Mouse (Mus musculus): ENCODE measurements around the gene Crhr1. TPM values are rescaled to one million over a fixed set of nuclear protein-coding genes. Genes with fewer than 3 reads are reported as not detected.
"Not testable (repeated sequence)": the region's sequence is repeated elsewhere in the genome, so short reads cannot be mapped to it uniquely, and the experiment has no call there.

The Crhr1 gene
- polyA plus RNA-seq, 1 experiment from 2014 or later = not detected

DNA sequence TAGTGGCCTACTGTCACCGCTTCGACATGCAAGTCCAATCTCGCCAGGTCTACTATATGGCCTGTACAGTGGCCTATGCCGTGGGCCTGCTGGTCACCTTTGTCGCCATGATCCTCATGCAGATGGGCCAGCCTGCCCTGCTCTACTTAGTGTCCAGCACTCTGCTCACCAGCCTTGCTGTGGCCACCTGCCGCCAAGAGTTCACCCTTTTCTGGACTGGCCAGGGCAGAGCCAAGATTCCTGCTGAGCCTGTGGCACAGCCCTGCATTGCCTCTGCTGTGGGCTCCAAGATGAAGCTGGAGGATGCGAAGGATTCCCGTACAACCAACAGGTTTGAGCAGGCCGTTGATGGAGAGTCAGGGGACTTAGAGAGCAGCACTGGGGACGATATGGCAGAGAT lies 55.1 kb downstream of the Crhr1 start:
- H3K27me3 ChIP-seq = peaks cover 24% of the 10 kb centered on the region
- no peak for TF ChIP-seq CTCF (IDR thresholded peaks at IDR 0.05)
- in situ Hi-C loops (cut with MboI; ENCODE audit: low pct_unique_long_range_greater_than_20kb) = loop anchor here (25.0 kb wide), 1 partner anchor 425 kb away; the partner anchor contains the start of gene Wnt3
- ATAC-seq = no peak
- ChIA-PET CTCF (no interaction called here), POLR2A (no interaction called here)
- no peak for DNase-seq (ENCODE audit: low read depth, low spot score)

DNA sequence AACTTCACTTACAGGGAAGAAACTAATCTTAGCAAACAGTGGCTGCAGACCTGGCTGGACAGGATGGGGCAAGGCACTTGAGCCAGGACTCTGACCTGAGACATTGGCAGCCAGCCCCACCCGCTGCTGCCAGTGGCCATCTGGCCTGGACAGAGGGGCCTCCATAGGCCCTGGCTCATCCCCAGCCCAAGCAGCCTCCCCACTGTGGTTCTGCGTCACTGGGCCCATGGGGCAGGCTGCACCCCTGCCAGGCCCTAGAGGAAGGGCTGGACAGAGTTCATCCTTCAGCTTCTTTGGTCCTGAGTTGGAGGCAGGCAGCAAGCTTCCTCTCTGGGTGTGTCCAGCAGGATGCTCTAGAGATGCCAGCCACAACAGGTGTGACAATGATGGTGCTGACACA lies 57.4 kb downstream of the Crhr1 start:
- ATAC-seq = no peak
- ChIA-PET CTCF (no interaction called here), POLR2A (no interaction called here)
- in situ Hi-C loops (cut with MboI; ENCODE audit: low pct_unique_long_range_greater_than_20kb) = loop anchor here (25.0 kb wide), 1 partner anchor 428 kb away; the partner anchor contains the start of gene Wnt3
- no peak for TF ChIP-seq CTCF (IDR thresholded peaks at IDR 0.05)
- H3K27me3 ChIP-seq = peaks cover 24% of the 10 kb centered on the region
- no peak for DNase-seq (ENCODE audit: low read depth, low spot score)

DNA sequence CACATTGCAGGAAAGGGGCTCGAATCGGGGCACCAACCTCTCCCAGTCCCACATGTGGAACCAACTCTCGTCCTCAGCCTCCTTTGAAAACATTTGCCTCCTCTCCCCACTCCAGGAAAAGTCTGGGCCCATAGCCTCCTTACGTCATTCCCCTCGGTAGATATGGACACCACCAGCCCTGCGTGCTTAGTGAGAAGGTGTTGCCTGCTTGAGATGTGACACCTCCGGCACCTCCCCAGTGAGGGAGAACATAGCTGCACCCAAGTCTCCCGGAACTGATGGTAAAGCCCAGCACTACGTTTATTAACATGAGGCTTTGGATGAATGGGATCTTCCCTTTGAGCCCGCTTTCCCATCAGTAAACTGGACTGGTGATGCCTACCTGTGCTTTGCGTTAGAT lies 62.7 kb downstream of the Crhr1 start:
- no peak for TF ChIP-seq CTCF (IDR thresholded peaks at IDR 0.05)
- ChIA-PET CTCF (interaction anchor here (1.6 kb wide), 1 partner anchor 189 kb away, joined by 3 read pairs; no protein-coding TSS in a partner anchor), POLR2A (no interaction called here)
- peaks cover 12% of the 10 kb centered on the region for H3K27me3 ChIP-seq
- DNase-seq (ENCODE audit: low read depth, low spot score) (no peak), ATAC-seq (no peak)
- in situ Hi-C loops (cut with MboI; ENCODE audit: low pct_unique_long_range_greater_than_20kb) = loop anchor here (25.0 kb wide), 1 partner anchor 433 kb away; the partner anchor contains the start of gene Wnt3

DNA sequence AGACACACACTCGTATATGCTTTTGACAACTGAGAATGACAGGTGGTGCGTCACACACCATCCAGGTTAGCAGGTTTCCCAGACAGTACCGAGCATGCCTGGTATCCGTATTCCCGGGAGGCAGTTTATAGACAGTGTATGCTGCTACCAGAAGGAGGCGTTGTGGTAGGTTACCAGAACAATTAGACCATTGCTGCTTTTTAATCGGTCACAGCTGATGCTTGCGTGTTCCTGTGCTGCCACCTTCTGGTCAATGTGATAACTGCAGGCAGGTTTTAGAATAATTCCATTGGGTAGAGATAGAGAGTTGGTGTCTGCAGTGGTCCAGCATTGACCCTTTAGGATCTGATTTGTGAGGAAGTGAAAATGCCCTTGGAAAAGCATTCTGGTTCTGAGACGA lies 63.1 kb downstream of the Crhr1 start:
- ATAC-seq (peak; percentile 35), DNase-seq (ENCODE audit: low read depth, low spot score) (peak; percentile 31)
- peaks cover 12% of the 10 kb centered on the region for H3K27me3 ChIP-seq
- TF ChIP-seq CTCF (IDR thresholded peaks at IDR 0.05) = peak; percentile 88
- ChIA-PET CTCF (interaction anchor here (1.6 kb wide), 1 partner anchor 189 kb away, joined by 3 read pairs; no protein-coding TSS in a partner anchor), POLR2A (no interaction called here)
- in situ Hi-C loops (cut with MboI; ENCODE audit: low pct_unique_long_range_greater_than_20kb) = loop anchor here (25.0 kb wide), 1 partner anchor 433 kb away; the partner anchor contains the start of gene Wnt3

DNA sequence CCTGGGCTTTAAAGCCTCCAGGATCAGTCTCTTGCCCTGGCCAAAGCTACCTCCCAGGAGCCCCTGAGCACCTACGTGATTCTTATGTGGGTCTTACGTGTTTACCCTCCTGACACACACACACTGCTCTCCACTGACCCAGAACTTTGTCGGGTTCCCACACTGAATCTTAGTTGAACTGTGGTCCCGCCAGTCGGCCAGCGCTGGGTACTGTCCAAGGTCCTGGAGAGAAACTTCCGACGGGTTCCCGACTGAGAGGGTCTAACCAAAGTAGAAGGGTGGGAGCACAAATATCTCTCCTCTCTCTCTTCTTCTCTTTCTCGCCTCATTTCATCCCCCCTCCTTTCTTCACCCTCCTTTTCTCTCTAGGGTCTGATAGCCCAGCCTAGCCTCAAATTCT lies 65.2 kb downstream of the Crhr1 start:
- DNase-seq (ENCODE audit: low read depth, low spot score) (no peak), ATAC-seq (no peak)
- ChIA-PET POLR2A (interaction anchor here (0.9 kb wide), 1 partner anchor 33 kb away, joined by 3 read pairs; the partner anchor contains the start of gene Mapt), CTCF (interaction anchor here (1.1 to 1.4 kb wide), 3 partner anchors 32 to 215 kb away, joined by 3 read pairs; no protein-coding TSS in a partner anchor)
- peaks cover 5% of the 10 kb centered on the region for H3K27me3 ChIP-seq
- in situ Hi-C loops (cut with MboI; ENCODE audit: low pct_unique_long_range_greater_than_20kb) = loop anchor here (25.0 kb wide), 1 partner anchor 436 kb away; the partner anchor contains the start of gene Wnt3
- no peak for TF ChIP-seq CTCF (IDR thresholded peaks at IDR 0.05)

DNA sequence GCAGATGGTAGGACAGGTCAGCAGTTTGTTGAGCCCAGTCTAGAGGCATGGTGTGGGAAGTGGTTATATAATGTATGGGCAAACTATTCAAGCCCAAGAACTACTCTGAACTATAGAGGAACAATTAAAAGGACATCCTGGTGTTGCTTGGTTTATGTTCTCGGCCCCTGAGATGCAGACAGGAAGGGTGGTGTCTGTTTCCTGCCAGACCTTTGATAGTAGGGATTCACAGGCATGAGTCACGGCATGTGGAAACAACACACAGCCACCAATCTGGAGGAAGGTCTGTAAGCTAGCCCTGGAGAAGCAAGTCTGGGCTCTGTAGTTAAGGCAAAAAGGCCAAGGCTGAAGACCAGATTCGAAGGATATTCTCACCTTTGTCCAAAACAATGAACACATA lies 70.6 kb downstream of the Crhr1 start:
- no peak for TF ChIP-seq CTCF (IDR thresholded peaks at IDR 0.05)
- ATAC-seq (no peak), DNase-seq (ENCODE audit: low read depth, low spot score) (no peak)
- in situ Hi-C loops (cut with MboI; ENCODE audit: low pct_unique_long_range_greater_than_20kb) = no loop called here
- H3K27me3 ChIP-seq = peaks cover 5% of the 10 kb centered on the region
- ChIA-PET POLR2A (no interaction called here), CTCF (no interaction called here)

DNA sequence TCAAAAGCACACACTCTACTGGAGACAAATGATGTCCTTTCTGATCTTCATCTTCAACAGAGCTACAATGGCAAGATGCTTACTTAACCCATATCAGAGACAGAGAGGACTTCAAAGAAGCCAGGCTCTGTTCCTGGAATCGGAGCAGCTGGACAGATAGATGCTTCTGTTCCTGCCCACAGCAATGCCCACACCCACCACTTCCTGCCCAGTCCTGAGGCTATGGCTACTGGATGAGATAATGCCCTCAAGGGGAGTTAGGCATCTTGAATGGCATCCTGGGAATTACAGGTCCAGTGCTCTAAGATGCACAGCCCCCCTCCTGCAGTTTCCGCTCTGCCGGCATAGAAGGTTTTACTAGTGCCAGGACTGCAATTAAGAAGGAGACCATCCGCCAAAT lies 73.9 kb downstream of the Crhr1 start:
- no peak for TF ChIP-seq CTCF (IDR thresholded peaks at IDR 0.05)
- H3K27me3 ChIP-seq = no peaks in the 10 kb centered on the region
- ChIA-PET POLR2A (no interaction called here), CTCF (interaction anchor here (0.7 to 1.4 kb wide), 4 partner anchors 10 to 250 kb away, joined by 3 to 9 read pairs (median 4); no protein-coding TSS in a partner anchor)
- ATAC-seq = peak; percentile 84
- DNase-seq (ENCODE audit: low read depth, low spot score) = peak; percentile 27
- in situ Hi-C loops (cut with MboI; ENCODE audit: low pct_unique_long_range_greater_than_20kb) = no loop called here

DNA sequence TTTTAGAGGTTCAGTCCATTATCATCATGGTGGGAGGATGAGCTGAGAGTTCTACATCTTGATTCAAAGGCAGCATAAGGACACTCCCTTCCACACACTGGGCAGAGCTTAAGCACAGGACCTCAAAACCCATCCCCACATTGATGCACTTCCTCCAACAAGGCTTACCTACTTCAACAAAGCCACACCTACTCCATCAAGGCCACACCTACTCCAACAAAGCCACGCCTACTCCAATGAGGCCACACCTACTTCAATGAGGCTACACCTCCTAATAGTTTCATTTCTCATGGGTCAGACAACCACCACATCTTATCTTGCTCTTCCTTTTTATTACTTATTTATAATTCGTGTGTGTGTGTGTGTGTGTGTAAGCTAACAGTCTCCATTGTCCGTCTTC lies 76.4 kb downstream of the Crhr1 start:
- DNase-seq (ENCODE audit: low read depth, low spot score) (no peak), ATAC-seq (no peak)
- TF ChIP-seq CTCF (IDR thresholded peaks at IDR 0.05) = no peak
- no peaks in the 10 kb centered on the region for H3K27me3 ChIP-seq
- CTCF ChIA-PET = no interaction called here
- POLR2A ChIA-PET = interaction anchor here (0.6 kb wide), 1 partner anchor 57 kb away, joined by 4 read pairs; no protein-coding TSS in a partner anchor
- in situ Hi-C loops (cut with MboI; ENCODE audit: low pct_unique_long_range_greater_than_20kb) = no loop called here

DNA sequence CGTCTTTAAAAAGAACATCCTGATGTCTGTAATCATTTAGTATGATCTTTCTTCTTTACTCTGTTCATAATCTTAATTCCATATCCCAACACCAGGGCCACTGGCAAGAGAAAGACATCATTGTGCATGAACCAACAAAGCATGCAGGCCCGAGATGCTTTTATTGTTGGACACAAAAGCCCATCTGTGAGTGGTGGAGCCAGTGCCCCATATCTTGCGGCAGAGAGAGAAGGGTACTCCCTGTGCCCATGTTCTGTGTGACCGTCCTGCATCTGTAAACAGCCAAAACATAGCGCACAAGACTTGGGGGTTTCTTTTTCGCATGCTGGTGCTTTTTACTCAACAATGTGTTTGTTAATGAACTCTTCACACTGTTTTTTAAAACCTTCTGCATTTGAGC lies 78.6 kb downstream of the Crhr1 start:
- in situ Hi-C loops (cut with MboI; ENCODE audit: low pct_unique_long_range_greater_than_20kb) = no loop called here
- ATAC-seq (no peak), DNase-seq (ENCODE audit: low read depth, low spot score) (no peak)
- no peak for TF ChIP-seq CTCF (IDR thresholded peaks at IDR 0.05)
- CTCF ChIA-PET = no interaction called here
- POLR2A ChIA-PET = no interaction called here
- H3K27me3 ChIP-seq = no peaks in the 10 kb centered on the region

DNA sequence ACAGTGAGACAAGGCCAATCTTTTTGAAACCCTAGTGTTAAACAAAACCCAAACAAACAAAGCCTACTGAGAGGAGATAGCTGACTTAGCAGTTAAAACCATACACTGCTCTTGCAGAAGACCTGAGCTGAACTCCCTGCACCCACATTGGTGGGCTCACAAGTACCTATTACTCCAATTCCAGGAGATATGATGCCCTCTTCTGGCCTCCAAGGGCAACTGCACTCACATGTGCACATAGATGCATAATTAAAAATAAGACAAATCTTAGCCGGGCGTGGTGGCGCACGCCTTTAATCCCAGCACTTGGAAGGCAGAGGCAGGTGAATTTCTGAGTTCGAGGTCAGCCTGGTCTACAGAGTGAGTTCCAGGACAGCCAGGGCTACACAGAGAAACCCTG lies 81.5 kb downstream of the Crhr1 start:
- H3K27me3 ChIP-seq; in situ Hi-C loops (cut with MboI; ENCODE audit: low pct_unique_long_range_greater_than_20kb); CTCF ChIA-PET; DNase-seq (ENCODE audit: low read depth, low spot score); ATAC-seq: not testable (repeated sequence)
- TF ChIP-seq CTCF (IDR thresholded peaks at IDR 0.05) = peak; percentile 33
- POLR2A ChIA-PET = interaction anchor here (1.1 kb wide), 1 partner anchor 19 kb away, joined by 3 read pairs; no protein-coding TSS in a partner anchor

DNA sequence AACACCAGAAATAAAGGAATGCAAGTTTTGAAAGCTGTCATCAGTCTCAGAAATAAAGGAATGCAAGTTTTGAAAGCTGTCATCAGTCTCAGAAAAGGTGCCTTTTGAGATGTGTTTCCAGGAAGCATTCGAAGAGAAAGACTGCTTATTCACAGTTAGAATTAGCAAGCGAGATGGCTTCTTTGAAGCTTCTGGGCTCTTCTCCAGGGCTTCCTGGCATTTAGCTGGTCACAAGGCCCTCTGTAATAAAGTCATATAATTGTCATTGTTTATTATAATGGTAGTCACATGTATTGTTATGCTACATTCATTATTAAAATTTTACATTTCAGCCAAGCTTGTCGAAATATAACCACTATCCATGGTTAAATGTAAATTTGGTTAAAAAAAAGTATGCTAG lies 85.4 kb downstream of the Crhr1 start:
- TF ChIP-seq CTCF (IDR thresholded peaks at IDR 0.05) = no peak
- ChIA-PET POLR2A (no interaction called here), CTCF (no interaction called here)
- no peak for DNase-seq (ENCODE audit: low read depth, low spot score)
- H3K27me3 ChIP-seq = no peaks in the 10 kb centered on the region
- in situ Hi-C loops (cut with MboI; ENCODE audit: low pct_unique_long_range_greater_than_20kb) = no loop called here
- no peak for ATAC-seq

DNA sequence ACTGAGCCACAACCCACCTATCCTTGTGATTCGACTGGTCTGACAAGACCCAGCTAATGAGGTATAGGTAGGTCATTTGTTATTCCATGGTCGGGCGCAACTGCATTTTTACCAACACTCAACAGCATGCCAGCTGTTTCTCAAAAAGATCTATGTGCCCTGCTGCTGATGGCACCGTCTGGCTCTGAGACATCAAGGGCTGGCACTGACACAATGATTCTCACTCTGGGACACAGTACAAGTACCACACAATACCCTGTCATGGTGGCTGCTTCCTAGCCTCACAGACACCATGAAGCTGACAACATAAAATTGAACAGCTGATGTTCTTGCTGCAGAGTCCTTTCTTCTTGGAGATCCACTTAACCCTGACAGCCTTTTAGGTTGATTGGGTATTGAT lies 87.6 kb downstream of the Crhr1 start:
- ATAC-seq = no peak
- ChIA-PET CTCF (interaction anchor here (0.8 to 2.6 kb wide), 2 partner anchors 10 to 14 kb away, joined by 3 to 9 read pairs; no protein-coding TSS in a partner anchor), POLR2A (no interaction called here)
- DNase-seq (ENCODE audit: low read depth, low spot score) = no peak
- H3K27me3 ChIP-seq = no peaks in the 10 kb centered on the region
- TF ChIP-seq CTCF (IDR thresholded peaks at IDR 0.05) = no peak
- in situ Hi-C loops (cut with MboI; ENCODE audit: low pct_unique_long_range_greater_than_20kb) = no loop called here

All from Patski (cell line).